Mouse (Mus musculus) monocyte, adult 5-6 weeks (primary cell): Measurements from ENCODE around the gene Fank1. TPM values are rescaled to one million over a fixed set of nuclear protein-coding genes. Genes with fewer than 3 reads are reported as not detected.

Source experiments
- ATAC-seq: fragments of 153-309, 156-312 bp; replicated peaks from 2 replicates; pipeline ENCODE4 v1.8.0; 2017; ENCODE audit warnings: mild to moderate bottlenecking; ENCODE audit not compliant: low TSS enrichment, insufficient number of reproducible peaks, severe bottlenecking, poor library complexity, low FRiP score
- total RNA-seq: library from RNA; stranded (forward); fragments of 200-1000, 200-491, 200-594 nt; gene quantifications from 3 replicates; pipeline ENCODE4 v1.2.3, GENCODE M21; 2017

Fank1 gene
- total RNA-seq, 1 experiment from 2014 or later = not detected

GRCm38 (mm10) chr7:133805614-133806175 lies 29.0 kb downstream of the Fank1 start:
- no peak for ATAC-seq

DNA sequence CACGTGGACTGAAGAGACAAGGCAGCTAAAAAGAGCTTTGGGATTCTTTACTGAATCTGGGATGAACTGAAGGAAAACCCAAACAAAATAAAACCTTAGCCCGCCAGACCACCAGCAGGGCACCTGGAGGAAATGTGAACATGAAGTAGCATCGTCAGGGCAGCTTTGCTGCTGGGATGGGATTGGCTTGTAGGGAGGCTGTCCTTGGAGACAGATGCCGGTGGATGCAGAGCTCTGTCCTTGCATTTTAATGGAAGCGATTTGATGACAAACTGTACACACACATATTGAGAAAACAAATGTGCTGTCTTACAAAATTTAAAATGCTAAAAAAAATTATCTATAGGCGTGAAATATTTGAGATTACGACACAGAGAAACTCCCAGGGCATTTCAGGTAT lies 36.3 kb downstream of the Fank1 start:
- ATAC-seq = no peak

GRCm38 (mm10) chr7:133813331-133813730 lies 36.7 kb downstream of the Fank1 start:
- ATAC-seq = no peak

DNA sequence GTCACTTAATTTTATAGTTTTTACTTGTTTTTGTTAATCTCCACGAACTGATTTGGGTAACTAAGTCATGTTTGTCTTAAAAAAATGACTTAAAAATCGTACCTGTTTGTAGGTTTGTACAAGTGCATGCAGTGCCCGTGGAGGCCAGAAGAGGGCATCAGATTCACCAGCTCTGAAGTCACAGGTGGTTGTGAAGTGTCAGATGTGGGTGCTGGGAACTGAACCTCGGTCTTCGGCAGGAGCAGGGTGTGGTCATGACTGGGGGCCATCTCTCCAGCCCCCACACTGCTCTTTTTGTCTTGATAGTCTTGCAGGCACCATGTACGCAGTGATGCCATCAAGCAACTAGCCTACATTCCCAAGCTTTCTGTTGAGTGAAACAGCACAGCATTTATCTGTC lies 47.1 kb downstream of the Fank1 start:
- ATAC-seq = no peak

DNA sequence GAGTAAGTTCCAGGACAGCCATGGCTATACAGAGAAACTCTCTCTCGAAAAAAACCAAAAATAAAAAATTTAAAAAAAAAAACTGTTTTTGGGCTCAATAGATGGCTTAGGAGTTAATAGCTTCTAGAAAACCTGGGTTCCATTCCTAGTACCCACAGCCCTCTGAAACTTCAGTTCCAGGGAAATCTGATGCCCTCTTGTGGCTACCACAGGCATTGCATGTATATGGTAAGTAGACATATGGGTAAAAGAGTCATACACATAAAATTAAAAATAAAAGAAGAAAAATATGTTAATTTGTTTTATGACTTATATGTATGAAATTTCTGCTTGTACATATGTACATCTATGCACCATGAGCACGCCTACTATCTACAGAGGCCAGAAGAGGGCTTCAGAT lies 47.9 kb downstream of the Fank1 start:
- no peak for ATAC-seq

- no peak for ATAC-seq
Observed at GRCm38 (mm10) chr7:133828514-133828913, 51.9 kb downstream of the Fank1 start.

DNA sequence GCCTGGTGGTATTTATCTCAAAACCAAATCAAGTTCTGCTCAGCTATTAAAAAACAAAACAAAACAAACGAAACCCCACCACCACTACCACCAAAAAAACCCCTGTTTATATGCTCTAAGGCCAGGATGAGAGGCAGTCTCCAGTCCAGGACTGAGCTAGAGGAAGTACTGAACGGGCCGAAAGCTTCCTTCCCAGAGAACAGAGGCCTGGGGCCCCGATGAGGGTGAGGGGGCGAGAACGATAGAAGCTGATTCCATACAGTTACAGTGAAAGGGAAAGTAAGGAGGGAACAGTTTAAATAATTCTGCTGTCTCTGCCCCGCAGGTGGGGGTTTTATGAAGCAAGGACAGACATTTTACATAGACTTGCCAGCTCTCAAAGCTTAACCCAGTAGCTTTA lies 52.9 kb downstream of the Fank1 start:
- ATAC-seq = no peak

GRCm38 (mm10) chr7:133839546-133839945 lies 62.9 kb downstream of the Fank1 start:
- ATAC-seq = no peak

DNA sequence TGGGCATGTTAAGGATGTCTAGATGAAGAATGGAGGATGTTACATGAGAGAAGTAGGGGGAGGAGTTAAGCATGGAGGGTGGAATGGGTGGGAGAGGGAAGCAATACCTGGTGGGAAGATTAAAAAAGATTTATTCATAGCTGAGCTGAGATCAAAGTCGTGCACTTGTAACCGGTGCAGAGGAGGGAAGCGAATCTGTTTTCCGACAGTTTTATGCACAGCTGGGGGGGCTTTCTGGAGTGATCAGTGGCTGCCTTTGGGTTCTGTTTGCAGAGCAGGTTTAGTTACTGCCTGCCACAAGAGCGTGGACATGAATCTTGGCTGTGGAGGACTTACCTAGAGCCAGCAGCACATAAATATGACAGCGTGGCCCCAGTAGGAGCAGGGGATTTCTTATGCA lies 65.4 kb downstream of the Fank1 start:
- ATAC-seq = no peak

DNA sequence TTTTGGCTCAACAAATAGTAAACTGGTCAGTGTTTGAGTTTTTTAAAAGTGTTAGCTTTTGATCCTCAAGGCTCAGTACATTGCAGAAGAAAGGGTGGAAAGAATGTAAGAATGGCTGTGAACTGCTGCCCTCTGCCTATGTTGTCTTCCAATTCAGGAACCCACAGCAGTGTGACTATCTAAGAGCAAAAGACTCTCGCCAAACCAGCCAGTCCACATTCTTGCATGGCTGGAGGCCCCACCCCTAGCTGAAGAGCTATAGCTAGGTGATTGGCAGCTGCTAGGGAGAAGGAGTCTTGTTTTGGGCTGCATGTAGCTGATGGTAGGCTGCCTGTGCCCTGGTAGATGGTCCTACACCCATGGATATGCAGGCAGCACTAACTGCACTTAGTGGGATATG lies 70.5 kb downstream of the Fank1 start:
- ATAC-seq = no peak

DNA sequence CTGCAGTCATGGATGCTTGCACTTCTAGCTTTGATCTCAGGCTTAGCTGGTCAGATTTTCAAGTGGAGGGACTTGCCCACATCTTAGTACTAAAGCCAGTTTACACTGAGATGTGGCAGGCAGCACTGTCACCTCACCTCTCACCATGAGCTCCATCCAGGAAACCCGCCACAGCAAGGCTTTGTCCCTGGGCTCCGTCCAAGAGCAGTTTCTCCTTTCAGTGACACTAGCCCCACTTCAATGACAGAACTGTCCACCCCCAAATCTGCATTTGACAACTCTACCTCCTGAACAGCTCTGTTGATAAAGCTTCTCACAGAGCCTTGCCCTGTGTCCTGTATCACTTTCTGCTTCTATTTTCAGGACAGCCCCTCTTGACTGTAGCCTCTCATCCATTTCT lies 71.5 kb downstream of the Fank1 start:
- ATAC-seq = no peak

DNA sequence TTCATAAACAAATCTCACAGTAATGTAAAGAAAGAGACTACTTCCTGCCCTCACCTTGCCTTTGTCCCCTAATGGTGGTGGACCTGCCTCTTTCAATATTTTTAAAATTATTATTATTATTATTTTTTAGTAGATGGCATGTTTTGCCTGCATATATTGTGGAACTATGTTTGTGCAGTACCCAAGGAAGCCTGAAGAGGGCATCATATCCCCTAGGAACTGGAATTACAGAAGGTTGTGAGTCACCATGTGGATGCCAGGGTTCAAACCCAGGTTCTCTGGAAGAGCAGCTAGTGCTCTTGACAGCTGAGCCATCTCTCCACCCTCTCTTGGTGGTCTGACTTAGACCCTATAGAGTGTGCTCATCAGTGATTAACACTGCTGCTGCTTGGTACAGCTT lies 74.1 kb downstream of the Fank1 start:
- ATAC-seq = no peak

- ATAC-seq = 0 out of 2 replicates have a peak, but pooled peaks have one; percentile 17
Observed at GRCm38 (mm10) chr7:133856278-133856677, 79.6 kb downstream of the Fank1 start.

DNA sequence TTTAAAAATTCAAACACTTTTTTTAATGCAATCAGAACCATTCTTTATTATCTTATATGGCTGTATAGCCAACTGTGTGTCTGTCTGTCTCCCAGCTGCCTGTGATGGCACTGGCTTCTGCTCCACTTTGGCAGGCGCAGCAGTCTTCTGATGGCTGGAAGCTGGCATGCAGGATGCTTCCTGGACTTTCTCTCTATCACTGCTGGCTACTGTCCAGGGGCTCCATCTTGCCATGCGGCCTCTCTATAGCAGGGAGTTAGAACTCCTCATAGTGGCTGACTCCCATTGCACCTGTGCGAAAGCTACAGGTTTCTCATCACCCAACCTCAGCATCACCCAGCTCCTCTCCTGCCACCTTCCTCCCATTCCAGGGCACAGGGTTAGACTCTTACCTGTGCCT lies 81.8 kb downstream of the Fank1 start:
- no peak for ATAC-seq

GRCm38 (mm10) chr7:133859548-133859947 lies 82.9 kb downstream of the Fank1 start:
- no peak for ATAC-seq

GRCm38 (mm10) chr7:133862233-133862632 lies 85.6 kb downstream of the Fank1 start:
- ATAC-seq = no peak

DNA sequence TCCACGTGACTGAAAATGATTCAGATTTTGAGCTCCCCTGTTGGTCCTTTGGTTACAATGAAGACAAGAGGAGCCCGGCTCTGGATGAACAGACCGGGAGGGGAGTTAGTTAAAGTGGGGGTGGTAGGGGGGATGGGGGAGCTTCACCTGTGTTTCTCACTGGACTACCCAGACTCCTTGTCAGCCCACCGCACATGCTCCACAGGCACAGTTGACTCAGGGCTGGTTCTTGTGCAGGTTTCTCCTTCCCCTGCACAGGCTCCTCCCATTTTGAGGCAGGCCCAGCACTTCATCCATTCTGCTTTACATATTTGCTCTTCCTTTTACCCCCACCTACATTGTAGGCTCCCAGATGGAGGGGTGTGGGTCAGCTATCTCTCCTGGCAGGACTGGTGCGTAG lies 86.1 kb downstream of the Fank1 start:
- no peak for ATAC-seq

DNA sequence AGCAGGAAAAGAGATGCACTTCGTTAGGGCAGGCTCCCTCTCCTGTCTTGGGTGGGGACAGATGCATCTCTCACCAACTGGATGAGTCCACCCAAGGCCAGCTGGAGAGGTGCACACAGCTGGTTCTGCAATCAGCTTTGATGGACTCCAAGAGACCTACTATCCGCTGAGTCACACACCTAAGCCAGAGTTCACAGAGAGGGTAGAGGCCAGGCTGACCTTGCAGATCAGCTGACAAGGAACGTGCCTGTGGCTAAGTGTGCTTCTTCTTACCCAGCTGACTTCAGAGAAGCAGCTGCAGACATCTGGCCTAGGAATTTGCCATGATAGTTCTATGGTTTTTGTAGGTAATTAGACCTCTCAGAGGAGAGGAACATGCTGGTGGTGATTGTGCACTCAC lies 86.5 kb downstream of the Fank1 start:
- ATAC-seq = no peak

- ATAC-seq = no peak
Observed at GRCm38 (mm10) chr7:133863684-133864083, 87.0 kb downstream of the Fank1 start.

DNA sequence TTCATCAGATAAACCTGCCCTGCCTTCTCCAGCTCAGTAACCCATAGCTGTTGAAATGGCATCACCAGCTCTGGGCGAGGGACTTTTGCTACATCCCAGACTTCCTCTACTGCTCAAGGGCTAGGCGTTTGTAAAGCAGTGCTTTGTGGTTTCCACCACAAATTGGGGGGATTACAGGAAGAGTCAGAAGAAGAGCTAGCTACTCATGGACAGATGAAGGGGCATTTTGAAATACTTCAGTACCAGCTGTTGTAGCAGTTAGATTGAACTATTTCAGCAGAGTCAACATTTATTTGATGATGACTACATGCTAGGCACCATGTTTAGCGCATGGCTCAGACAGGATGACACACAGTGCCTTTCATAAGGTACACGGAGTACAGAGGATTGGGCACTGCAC lies 93.6 kb downstream of the Fank1 start:
- ATAC-seq = no peak

- ATAC-seq = no peak
Observed at GRCm38 (mm10) chr7:133872701-133873100, 96.0 kb downstream of the Fank1 start.
